Mouse (Mus musculus) cerebellum, adult 9-10 months (tissue): ENCODE results near the gene Pi16.
"Not testable (repeated sequence)": the region's sequence is repeated elsewhere in the genome, so short reads cannot be mapped to it uniquely, and the experiment has no call there.

Source experiments
- DNase-seq: peaks from one replicate; pipeline ENCODE4 v3.0.0; 2022

The Pi16 gene

DNA sequence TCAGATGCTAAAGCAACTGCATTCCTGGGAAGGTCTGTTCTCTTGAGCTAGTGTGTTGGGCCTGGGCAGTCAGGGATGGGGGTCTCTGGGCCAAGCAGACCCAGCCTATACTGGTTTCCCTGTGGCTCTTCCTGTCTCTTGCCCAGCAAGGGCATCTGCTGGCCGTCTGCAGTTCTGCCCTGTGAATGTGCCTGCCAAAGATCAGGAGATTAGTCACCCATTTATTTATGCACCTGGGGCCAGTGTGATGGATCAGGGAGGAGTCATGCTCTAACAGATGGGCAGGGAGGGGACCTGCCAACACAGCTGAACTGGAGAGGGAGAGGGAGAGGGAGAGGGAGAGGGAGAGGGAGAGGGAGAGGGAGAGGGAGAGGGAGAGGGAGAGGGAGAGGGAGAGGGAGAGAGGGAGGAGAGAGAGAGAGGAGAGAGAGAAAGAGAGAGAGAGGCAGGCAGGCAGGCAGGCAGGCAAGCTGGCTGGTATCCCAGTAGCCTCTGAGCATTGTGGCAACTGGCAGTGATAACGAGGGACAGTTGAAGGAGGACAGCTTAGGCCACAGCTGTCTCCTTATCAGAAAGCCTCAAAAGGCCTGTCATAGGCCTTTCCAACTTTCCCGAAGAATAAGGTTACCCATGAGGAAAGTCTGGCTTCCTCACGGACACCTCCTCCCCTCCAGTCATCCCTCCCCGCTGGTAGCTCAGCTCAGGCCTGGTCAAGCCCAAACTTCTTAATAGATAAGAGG lies 13.4 kb downstream of the Pi16 start:
- DNase-seq: peak; percentile 87

DNA sequence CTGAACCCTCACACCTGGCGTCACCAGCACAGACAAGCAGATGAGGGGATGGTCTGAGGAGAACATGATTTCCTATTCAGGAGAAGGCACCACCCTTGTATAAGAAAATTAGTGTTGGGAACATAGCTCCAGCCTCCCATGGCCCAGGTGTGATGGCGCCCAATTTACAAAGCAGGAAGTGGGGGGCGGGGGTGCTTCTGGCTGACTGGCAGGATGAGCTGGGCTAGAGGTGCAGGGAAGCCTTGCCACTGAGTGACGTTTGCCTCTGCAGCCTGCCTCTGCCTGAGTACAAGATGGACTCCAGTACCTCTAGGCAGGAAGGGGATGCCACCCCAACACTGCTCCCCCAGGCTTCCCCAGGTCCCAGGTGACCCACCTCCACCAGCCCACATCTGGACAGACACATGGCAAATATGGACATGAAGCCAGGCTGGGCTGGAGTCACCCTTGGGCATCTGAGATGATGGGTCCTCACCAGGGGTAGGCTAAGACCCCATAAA lies 14.8 kb downstream of the Pi16 start:
- peak; percentile 34 for DNase-seq

DNA sequence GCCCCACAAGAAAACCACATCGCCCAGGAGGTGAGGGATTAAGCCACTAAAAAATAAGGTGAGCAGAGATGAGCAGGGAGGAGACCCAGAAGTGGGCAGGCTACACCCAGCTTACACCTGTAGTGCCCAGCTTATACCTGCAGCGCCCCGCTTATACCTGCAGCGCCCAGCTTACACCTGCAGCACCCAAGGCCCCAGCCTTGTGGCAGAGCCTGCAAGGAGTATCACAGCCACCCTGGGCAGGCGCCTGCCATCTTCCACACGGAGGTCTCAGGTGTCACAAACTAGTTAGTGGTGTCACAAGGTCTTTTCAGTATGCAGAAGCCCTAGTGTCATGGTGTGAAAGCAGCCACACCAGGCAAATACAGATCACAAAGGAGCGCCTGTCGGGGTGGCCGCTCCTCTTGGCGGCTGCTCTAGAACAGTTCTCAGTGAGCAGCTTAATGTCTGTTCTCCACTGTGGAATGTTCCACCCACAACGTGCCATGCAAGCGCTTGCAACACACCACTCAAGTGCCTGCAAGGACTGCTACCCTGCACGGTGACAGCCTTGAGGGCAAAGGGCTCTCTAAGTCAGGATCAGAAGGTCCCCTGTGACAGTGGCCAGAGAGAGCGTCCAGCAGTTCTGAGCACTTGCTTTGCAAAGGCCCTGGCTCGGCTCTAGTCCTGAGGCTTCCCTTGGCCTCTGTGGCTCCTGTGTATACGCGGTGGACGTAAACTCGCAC lies 18.9 kb downstream of the Pi16 start:
- DNase-seq: no peak

DNA sequence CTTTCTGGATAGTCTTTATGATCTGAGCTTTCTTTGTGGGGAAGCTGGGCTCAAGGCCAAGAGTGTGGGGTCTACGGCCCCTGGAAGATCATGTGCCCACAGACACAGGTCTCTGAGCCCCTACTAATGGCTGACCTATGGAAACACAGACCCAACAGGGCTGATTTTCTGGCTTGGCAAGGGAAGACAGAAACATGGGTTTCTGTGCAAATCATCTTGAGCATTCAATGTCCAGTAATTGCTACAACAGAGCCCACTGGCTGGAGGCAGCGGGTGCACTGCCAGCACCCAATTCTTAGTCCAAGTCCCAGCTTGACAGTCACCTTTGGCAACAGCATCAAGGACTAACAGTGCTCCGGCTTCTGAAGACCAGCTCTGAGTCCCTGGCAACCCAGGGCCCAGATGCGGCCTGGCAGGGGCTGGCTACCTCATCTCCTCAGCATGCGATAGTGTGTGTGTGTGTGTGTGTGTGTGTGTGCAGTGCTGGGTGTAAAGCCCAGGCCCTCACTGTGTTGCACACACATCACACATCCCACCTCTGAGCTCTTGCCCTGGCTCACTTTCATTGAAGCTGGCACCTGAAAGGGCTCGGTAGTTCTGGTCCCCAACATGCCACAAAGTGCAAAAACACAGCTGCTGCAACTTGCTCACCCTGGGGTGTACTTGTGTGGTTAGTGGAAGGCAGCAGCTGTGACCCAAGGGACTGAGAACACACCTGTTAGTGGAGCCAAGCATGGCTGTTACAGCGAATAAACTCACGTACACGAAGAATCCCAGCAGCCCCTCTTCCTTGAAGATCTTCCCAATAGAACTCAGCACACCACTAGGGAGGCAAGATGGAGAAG lies 20.7 kb downstream of the Pi16 start:
- DNase-seq: no peak

DNA sequence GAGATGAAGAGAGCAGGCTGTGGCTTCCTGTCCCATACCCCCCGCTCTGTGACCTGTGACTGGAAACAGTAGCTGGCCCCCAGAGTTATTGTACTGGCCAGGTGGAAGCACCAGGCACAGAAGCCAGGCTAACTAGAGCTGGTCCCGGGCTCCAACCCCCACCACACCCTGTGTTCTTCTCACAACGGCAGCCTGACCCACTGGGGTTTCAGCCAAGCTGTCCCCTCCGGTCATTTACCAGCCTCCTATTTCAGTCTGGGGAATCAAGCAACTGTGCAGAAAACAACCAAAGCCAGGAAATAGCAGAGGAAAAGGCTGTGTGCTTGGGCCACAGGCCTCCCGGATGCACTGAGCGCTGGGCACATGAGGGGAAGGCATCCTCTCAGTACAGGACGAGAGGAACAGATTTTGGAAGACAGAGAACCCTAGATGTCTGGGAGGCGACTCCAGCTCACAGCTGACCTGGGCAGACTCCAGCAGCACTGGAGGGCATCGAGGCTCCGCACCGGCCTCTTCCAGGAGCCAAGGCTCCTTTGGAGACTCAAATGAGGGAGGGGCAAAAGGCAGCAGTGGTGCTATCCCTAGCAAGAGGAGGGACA lies 21.8 kb downstream of the Pi16 start:
- peak; percentile 41 for DNase-seq

DNA sequence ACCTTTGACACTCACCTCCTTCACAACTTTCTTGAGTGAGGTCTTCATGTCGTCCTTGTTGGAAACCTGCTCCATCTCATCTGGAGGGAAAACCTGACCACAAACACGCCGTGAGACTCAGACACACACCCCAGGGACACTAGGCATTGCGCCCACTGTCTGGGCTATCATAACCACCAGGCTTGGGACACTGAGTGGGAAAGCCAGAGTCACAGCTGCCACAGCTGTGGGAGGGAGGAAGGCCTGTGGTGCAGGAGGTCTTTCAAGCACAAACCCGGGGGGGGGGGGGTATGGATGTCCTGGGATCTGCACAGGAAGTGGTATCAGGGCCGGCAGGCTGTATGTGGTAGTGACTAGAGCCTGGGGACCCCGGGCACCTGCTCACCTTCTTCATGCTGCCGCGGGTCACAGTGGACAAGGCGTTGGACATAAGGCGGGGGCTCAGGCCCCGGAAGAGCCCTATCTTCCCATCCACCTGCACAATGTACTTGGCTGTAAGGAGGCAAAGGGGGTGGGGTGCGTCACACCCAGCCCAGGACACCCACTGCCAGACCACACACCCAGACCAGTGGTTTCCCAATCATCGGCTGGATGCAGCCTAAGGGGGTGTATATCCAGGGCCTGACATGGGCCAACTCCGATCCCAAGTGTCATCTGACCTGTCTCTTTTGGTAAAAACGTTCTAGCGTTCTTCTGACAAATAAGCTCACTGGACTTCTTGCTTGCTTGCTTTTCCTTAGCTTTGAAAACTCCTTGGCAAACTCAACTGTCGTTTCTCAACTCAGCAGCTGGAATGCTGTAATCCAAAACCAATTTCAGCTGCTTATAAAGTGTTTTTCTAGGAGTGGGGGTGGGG lies 23.2 kb downstream of the Pi16 start:
- peak; percentile 30 for DNase-seq

DNA sequence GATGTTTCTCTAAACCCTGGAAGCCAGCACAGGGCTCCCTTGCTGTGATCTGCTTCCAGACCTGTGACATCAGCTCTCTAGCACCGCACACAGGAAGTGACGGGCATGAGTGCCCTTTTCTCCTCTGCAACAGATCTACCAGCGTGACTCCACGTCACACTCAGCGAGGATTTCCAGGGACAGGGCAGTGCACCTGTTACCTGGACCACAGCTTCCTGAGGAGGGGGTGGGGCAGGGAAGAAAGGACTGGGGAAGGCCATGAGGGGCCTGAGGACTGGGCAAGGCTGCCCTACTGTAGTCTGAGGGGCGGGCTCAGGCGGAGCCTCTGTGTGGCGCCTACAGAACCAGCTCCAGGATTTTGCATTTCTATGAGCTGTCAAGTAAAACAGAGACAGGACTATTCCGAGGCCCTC lies 24.1 kb downstream of the Pi16 start:
- DNase-seq: peak; percentile 46

DNA sequence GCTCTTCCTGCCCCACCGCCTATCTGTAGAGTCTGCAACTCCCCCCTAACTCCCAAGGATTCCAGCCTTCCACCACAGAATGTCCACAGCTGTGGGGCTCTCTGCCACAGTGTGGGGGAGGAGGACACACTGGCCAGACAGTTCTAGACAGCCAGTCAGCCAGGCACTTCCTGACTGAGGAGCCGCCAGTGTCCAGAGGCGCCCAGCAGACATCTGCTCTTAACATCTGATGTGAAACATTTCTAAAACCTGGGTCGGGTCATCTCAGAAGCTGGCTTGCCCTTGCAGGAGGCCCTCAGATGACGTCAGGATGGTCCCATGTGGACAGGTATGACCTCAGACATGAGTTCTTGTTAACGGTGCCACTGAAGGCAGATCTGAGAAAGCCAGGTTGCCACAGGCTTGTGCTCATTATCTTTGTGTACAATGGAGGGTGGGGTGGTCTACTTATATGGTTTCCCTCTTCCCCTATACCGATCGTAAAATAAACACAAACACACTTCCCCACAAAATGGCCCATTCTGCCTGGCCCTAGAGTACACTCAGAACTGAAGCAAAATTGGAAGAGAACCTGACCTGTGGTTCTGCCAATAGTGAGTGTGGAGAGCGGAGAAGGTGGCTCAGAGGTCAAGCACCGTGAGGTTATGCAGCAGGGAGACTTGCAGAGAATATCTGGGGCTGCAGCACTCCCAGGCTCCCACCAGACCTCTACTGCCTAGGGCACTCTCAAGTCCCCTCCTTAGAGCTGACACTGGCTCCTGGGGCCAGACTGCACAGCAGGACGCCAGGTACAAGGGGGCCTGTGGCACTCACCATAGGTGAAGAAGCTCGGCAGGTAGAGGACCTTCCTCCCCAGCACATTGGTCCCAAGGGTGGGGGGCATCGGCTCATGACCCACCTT lies 24.8 kb downstream of the Pi16 start:
- no peak for DNase-seq

DNA sequence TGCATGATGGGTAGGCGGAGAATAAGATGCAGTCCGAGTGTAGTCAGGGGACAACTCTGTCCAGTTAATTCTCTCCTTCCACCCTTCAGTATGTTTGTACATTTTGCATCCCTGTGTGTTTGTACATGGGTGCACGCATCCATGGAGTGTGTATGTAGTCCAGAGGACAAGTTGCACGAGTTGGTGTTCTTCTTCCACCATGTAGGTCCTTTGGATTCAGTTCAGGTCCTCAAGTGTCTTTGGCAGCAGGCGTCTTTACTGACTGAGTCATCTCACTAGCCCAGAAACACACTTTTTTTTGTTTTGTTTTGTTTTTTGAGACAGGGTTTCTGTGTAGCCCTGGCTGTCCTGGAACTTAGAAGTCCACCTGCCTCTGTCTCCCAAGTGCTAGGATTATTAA lies 25.8 kb downstream of the Pi16 start:
- no peak for DNase-seq

DNA sequence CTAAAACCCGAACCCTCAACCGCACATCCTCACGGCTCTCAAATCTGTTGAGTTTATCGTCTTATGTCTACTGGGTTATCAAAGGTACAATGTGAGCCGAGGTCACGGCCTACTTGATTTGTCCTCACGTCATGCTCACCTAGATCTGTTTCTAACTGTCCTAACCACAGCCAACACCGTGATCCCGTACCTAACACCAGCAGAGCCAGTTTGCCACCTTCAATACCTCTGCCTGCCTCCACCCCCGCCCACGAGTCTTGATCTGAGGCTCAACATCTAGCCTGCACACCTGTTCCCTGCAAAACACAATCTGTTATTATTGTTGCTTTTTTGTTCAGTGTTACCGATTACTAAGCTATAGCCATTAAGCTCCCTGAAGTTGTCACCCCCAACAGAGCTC lies 27.8 kb downstream of the Pi16 start:
- no peak for DNase-seq

DNA sequence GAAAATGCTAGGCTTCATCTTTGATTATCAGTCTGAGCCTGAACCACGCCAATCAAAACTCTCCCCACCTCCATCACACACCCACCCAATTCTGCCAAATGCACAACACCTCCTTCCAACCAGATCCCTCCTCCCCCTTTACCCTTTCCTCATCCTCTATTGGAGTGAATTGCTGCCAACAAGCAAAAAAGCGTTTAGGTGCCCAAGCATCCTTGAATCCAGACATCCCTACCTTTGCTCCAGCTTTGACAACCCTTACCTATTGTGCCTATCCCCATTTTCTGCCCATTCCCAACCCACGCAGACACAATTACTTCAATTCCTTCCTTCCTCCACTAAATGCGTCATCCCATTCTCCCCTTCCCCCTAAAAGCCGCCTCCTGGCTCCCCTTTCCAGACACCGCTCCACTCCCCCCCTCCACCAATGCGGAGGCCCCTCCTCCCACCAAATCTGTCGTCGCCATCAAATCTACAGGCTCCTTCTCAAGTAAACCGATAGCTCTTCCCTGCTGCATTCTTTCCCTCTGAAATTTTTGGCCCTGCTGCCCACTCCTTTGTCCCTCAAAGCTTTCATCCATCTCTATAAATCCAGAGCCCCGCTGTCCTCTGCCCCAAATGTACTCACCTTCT lies 29.1 kb downstream of the Pi16 start:
- DNase-seq: peak; percentile 65

DNA sequence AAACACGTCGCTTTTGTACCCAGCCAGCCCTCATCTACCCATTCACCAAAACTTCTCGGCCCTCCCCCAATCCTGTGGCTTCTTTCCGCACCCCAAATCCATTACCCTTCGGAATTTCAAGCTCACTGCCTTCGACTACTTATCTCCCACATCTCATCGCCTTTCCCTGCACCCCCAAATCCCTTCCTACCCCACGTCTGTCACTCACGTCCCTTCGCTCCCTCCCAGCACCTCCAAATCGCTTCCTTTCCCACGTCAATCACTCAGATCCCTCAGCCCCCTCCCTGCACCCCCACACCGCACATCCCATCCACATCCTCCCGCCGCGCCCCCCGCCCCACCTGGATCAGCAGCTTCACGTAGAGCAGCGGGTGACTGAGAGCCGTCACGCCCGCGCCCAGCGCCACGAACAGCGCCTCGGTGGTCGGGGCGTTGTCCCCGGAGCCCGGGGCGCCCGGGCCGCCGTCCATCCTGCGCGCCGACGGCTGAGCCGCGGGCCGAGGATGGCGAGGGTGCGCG lies 29.7 kb downstream of the Pi16 start:
- peak; percentile 56 for DNase-seq

DNA sequence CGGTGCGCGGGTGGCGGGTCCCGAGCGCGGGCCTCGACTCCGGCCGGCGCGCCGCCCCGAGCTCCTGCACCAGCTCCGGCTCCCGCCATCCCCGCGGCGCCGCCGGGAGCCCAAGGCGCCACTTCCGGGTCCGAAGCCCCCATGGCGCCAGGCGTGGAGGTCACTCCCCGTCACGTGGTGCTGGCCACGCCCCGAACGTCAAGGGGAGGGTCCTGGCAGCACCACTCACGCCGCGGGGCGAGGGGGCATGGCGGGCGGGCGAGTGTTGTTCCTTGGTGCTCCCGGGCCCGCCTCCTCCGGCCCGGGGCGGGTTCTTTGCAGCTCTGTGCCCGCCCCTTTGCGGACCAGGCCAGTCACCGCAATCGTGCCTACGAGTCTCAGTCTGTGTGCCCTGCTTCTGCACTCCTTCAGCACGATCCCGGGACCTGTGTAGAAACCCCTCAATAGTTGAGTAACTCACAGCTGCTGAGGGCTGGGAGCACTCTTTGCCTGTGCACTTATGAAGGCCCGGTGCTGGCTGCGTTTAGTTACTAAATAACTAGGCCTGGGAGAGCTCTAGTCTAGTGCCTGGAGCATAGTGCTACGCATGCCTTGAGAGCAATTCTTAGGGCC lies 30.3 kb downstream of the Pi16 start, which contains the start of gene Mtch1:
Mtch1 (minus strand) TSS at position 290 of the 612 bp plus-strand sequence.
- peak; percentile 96 for DNase-seq

DNA sequence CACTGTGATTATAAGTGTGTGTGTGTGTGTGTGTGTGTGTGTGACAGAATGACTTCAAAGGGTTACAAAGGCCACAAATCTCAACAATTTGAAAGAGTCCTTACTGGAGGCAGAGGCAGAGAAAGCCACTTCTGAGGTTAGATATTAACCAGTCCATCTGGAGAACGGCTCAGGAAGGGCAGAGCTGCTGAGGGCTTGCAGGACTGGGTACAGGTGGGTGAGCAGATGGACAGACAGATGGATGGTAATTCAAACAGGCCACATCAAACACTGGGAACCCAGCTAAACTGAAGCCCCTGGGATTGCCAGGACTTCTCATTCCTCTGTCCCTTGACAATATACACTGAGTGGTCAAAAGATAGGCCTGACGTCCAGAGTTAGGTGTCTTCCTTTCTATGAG lies 31.5 kb downstream of the Pi16 start:
- peak; percentile 68 for DNase-seq

DNA sequence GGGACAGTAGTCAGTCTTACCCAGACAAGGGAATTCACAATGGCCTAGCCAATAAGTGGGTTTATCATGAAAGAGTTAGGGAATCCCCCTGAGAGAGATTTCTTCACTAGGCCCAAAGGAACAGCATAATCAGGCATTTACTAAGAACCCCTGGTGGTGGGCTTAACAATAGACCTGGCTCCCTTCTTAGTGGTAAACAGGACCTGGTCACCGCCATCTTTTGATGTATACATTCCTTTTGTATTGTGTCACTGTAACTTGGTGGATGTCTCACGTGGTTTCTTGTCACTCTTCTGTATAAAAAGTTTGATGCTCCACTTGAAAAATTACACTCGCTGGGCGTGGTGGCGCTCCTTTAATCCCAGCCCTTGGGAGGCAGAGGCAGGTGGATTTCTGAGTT lies 33.6 kb downstream of the Pi16 start:
- not testable (repeated sequence) for DNase-seq

DNA sequence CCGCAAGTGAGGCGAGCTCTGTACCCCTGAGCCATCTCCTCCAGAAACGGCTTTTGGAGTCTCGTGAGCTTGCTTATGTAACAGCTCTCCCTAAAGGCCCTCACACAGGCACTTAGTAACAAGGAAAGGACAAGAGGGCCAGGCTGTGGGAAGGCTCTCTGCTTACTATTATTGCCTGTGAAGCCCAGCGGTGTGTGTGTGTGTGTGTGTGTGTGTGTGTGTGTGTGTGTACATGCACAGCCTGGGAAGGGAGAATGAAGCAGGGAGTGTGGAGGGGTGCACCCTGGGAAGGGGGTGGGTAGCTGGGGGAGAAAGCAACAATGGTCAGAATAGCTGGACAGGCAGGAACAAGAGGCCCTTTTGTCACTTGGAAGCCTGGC lies 38.0 kb downstream of the Pi16 start:
- DNase-seq: no peak

DNA sequence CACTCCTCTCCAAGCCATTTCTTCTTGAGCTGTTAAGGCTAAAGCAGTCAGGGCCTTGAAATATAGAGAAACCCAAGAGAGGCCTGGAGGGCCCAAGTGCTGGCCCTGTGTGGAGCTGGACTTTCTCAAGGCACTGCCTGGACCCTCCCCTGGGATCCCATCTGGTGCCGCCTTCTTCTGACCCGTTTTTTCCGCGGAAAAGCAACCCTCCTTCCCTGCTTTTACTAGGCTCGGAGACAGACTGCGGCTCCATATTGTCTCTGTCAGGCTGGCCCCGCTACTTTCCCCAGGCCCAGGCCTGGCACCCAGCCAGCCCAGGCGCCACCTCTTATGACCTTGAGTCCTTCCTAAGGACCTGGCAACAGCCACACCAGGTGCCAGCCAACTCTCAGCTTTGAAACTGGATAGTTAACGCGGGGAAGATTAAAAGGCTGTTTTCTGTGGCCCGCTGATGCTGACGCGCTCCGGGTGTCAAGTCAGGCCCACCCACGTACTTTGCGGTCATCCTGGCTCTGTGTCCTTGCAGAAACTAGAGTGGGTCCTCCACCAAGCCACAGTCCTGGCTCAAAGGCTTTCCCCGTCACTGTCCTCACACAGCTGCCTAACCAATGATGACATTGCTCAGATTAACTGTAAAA lies 38.5 kb downstream of the Pi16 start:
- DNase-seq: no peak

DNA sequence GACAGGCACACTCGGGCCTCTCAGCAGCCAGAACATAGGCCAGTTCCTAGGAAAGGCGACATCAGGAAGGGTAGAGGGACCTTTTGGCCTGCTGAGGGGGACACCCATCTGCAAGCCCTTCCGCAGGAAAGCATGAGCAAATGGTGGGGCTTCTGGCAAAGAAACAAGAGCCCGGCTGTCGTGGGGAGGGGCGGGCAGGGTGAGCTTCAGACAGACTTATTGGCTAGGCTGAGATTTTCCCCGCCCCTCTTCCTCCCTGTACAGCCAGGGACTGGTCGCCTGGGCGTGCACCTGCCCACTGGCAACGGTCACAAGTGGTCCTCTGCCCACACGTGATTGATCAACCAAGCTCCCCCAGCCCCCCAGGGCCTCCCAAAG lies 39.0 kb downstream of the Pi16 start:
- no peak for DNase-seq

DNA sequence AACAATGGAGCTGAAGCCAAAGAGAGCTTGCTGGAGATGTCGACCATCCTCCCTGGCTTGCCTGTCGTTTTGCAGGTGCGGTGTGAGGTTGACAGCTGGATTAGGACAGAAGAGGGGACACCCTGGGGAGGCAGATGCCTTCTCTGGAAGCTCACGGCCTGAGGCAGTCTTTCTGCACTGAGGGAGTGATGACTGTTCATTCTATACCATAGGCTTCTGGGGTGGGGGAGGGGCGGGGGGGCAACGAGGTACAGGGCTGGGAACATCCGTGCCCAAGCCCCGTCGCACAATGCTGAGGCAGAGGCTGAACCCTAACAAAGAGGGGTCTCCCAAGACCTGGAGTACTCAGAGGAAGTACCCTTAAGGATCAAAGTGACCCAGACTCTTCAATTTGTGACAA lies 39.4 kb downstream of the Pi16 start:
- no peak for DNase-seq
